Mouse (Mus musculus): Measurements from ENCODE around the gene Ap1s2.
A peak's percentile ranks its signal among the peaks of the same experiment; 100 is the strongest.

The Ap1s2 gene

GRCm38 (mm10) chrX:163908337-163909250, at the start of gene Ap1s2:
Ap1s2 (plus strand) TSS chrX:163909017.
- peak; percentile 82 for DNase-seq (ENCODE audit: low spot score)

DNA sequence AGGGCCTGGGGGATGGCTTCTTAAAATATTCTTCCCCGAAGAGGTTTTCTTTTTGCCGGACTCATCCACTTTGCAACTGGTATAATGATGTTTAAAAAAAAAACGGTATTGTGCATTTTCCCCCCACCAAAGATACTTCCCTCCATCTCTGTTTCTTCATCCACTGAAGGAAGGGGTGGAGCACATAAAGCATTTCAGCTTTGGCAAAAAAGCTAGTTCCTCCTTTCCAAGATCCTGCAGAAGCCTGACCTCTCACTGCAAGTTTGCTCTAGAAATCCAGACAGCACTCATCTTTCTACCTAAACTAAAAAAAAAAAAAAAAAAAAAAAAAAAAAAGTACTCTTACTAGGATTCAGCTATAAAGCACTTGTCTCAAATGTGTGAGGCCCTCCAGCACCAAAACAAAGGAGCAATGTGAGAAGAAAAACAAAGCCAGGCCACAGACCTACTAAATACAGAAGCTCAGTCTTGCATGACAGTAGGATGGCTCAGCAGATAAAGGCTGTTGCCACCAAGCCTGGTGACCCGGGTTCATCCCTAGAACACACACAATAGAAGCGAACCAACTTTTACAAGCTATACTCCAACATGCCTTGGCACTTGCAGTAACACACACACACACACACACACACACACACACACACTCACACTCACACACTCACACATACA, 41.0 kb upstream of the Ap1s2 start:
- DNase-seq (ENCODE audit: low spot score), result no peak

GRCm38 (mm10) chrX:163868659-163869278, 40.0 kb upstream of the Ap1s2 start:
- DNase-seq (ENCODE audit: low spot score), result no peak

GRCm38 (mm10) chrX:163875932-163876331, 32.9 kb upstream of the Ap1s2 start:
- DNase-seq (ENCODE audit: low spot score), result no peak

DNA sequence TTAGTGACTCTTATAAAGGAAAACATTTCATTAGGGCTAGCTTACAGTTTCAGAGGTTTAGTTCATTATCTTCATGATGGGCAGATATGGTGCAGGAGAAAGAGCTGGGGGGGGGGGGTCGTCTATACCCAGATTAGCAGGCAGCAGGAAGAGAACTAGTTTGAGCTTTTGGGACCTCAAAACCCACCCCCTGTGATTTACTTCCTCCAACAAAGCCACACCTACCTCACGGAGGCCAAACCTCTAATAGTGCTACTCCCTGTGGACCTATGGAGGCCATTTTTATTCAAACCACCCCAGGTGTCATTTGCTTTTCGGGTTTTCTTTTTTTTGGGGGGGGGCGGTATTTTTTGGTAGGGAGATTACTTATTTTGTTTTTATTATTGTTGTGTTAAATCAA, 32.2 kb upstream of the Ap1s2 start:
- DNase-seq (ENCODE audit: low spot score), result no peak

- DNase-seq (ENCODE audit: low spot score), result no peak
Observed at GRCm38 (mm10) chrX:163879039-163879438, 29.8 kb upstream of the Ap1s2 start.

DNA sequence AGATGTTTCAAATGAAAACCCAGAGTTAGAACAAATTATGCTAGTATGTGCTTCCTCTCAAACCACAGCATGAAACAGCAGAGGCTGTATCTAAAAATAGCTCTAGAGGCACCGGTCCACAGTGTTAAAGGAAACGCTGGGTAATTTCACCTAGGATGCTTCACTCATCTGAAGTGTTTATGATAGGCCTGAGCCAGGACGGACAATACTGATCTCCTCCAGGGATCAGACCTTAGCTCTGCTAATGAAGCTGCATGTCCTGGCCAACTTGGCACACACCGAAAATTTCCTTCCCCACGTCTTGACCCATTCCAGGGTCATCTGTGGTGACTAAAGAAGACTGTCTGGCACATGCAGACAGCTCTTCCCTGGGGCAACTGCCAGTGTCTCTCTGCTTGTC, 29.4 kb upstream of the Ap1s2 start:
- no peak for DNase-seq (ENCODE audit: low spot score)

- no peak for DNase-seq (ENCODE audit: low spot score)
Observed at GRCm38 (mm10) chrX:163885539-163885981, 23.3 kb upstream of the Ap1s2 start.

DNA sequence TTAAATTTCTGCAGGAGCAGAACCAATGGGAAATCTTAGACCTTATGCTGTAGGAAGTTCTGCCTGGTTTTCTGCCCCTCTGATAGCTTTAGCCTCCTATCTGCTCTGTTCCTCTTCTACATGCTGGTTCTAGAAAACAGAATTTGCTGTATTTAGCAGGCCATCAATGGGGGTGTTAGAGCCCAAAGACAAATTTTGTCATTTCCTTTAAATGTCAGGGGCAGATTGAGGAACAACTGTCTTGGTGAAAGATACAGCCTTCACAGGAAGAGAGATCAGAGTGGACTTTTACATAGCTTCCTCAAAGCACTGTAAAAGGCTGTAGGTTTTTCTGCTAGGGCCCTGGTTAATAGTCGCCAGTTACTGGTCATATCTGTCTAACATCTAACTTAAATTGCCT, 11.5 kb upstream of the Ap1s2 start:
- no peak for DNase-seq (ENCODE audit: low spot score)

DNA sequence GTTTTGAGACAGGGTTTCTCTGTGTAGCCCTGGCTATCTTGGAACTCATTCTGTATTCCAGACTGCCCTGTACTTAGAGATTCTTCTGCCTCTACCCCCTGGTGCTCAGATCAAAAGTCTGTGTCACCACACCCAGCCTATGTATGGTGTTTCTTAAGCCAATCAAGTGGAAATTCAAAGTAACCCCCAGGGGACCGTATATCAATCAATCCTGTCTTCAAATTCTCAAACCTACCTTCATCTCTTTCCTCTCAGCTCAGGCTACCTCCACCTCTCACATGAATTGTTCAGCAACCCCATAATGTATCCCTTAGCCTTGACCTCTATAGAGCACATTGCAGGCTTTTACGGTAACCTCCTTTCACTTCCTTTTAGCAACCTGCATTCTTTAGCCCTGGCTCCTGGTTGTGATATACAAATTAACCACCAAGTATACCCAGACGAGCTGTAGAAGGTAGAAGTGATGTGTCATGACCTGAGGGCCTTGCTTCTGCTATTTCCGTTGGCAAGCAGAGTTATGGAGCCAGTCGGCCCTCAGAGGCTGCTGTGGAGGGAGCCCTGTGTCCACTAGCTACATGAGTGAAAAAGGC, 9.3 kb upstream of the Ap1s2 start:
- DNase-seq (ENCODE audit: low spot score), result no peak

GRCm38 (mm10) chrX:163906861-163907260, 2.0 kb upstream of the Ap1s2 start:
- no peak for DNase-seq (ENCODE audit: low spot score)

DNA sequence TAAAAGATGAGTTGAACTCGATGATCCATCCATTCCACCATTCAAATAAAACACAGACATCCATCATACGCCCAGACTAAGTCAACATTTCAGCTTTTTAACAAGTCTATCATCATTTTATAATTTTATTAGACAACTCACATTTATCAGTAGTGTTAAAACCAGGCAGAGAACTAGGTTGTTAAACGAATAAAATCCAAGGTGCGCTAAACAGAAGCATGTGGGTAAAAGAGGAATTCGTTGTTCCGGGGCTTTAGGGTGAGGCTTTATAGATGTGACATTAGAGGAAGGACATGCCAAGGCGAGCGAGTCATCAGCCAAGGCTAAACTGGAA, 847 bp upstream of the Ap1s2 start:
- no peak for DNase-seq (ENCODE audit: low spot score)

- peak; percentile 12 for DNase-seq (ENCODE audit: low spot score)
Observed at GRCm38 (mm10) chrX:163909381-163909780, 564 bp downstream of the Ap1s2 start.

DNA sequence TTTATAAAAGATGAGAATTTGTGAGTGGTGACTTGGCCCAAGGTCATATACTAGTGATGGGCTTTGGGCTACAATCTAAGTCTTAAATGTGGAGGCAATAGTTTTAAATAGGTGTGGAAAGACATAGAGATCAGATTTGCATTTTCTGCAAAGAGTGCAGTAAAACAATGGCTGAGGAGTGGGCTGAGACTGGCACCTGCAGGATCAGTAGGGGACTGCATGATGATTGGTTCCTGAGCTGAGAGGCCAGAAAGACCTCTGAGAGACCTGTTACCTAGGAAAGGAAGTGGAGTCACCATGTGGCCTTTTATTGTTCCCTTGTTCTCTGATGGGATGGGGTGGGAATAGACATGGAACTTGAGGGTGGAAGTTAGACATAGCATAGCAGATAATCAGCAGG, 4.0 kb downstream of the Ap1s2 start:
- DNase-seq (ENCODE audit: low spot score), result no peak

- no peak for DNase-seq (ENCODE audit: low spot score)
Observed at GRCm38 (mm10) chrX:163929550-163929949, 20.7 kb downstream of the Ap1s2 start.

GRCm38 (mm10) chrX:163934731-163935130, 25.9 kb downstream of the Ap1s2 start:
- no peak for DNase-seq (ENCODE audit: low spot score)

GRCm38 (mm10) chrX:163938587-163938986, 29.8 kb downstream of the Ap1s2 start:
- DNase-seq (ENCODE audit: low spot score), result no peak

GRCm38 (mm10) chrX:163944381-163944780, 35.6 kb downstream of the Ap1s2 start:
- no peak for DNase-seq (ENCODE audit: low spot score)

GRCm38 (mm10) chrX:163951618-163952017, 42.8 kb downstream of the Ap1s2 start:
- DNase-seq (ENCODE audit: low spot score), result no peak

DNA sequence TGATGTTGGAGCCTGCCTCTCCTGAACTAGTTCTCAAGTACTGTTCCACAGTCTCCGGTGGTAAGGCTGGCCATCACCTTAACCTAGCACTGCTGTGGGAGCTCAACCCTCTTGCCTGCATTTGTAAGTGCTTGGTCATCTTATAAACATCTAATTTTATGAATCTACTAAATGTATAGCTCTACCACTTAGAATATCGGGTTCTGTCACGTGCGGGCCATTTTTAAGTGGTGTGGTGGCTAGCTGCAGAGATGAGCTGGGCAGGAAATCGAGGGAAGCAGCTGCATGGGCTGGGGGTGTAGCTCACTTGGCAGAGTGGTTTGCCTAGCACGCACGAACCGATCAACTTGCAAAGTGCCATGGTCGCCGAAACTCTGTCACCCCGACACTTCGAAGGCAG, 48.6 kb downstream of the Ap1s2 start:
- DNase-seq (ENCODE audit: low spot score), result no peak

DNA sequence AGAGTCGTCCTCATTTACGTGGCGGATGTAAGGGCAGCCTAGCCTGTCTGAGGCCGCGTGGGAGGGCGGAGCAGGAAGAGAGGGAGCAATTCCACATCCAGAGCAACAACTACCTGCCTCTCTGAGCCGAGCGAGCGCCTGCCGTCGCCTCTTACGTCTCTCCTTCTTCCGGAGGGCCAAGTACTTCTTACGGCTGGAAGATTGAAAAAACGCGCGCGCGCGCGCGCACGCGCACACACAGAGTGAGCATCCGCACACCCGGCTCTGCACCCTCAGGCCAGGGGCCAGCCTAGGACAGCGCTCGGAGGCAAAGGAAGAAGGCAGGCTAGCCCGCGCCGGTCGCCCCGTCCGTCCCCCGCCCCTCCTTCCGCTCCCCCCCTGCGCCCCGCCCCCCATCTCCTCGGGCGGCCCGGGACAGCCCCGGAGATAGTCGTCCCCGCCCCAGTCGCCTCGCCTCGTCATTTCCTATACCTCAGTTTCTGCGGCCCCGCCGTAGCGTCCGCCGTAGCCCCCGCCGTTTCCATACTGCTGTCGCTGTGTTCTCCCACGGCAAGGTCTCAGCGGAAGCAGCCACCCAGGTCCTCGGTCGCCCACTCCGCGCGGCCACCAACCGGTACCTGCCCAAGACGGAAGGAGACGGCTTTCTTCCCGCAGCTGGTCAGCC, 49.1 kb downstream of the Ap1s2 start:
- DNase-seq (ENCODE audit: low spot score), result peak; percentile 36

- peak; percentile 59 for DNase-seq (ENCODE audit: low spot score)
Observed at GRCm38 (mm10) chrX:163958467-163958875, 49.7 kb downstream of the Ap1s2 start, which contains the start of gene Zrsr2. Zrsr2 (minus strand) TSS chrX:163958661.
